Mouse (Mus musculus): ENCODE results near the gene Abr.

- TF ChIP-seq POLR2A (IDR thresholded peaks at IDR 0.05; ENCODE audit: insufficient read length, low read depth) (no peak), USF1 (IDR thresholded peaks at IDR 0.05; ENCODE audit: low read depth) (no peak)
Observed at GRCm38 (mm10) chr11:76379921-76380544, 242.1 kb downstream of the Abr start.
